Mouse (Mus musculus): ENCODE measurements around the gene Adarb2.

- no peak for TF ChIP-seq POLR2A (IDR thresholded peaks at IDR 0.05; ENCODE audit: borderline replicate concordance, extremely low read depth, low read depth, low read length)
- TF ChIP-seq CTCF (IDR thresholded peaks at IDR 0.05; ENCODE audit: insufficient read depth, low read length) = no peak
Measured at GRCm38 (mm10) chr13:8590460-8590859, 387.8 kb downstream of the Adarb2 start.
